Mouse (Mus musculus): Measurements from ENCODE around the gene Qtrt1. TPM values are rescaled to one million over a fixed set of nuclear protein-coding genes. Genes with fewer than 3 reads are reported as not detected.
A peak's percentile ranks its signal among the peaks of the same experiment; 100 is the strongest.

Gene Qtrt1
- polyA plus RNA-seq (2014; fragmentation: Nextera tagmentation; extraction: Ambion mirVana): 48.3 and 50.3 TPM in 2 replicates

DNA sequence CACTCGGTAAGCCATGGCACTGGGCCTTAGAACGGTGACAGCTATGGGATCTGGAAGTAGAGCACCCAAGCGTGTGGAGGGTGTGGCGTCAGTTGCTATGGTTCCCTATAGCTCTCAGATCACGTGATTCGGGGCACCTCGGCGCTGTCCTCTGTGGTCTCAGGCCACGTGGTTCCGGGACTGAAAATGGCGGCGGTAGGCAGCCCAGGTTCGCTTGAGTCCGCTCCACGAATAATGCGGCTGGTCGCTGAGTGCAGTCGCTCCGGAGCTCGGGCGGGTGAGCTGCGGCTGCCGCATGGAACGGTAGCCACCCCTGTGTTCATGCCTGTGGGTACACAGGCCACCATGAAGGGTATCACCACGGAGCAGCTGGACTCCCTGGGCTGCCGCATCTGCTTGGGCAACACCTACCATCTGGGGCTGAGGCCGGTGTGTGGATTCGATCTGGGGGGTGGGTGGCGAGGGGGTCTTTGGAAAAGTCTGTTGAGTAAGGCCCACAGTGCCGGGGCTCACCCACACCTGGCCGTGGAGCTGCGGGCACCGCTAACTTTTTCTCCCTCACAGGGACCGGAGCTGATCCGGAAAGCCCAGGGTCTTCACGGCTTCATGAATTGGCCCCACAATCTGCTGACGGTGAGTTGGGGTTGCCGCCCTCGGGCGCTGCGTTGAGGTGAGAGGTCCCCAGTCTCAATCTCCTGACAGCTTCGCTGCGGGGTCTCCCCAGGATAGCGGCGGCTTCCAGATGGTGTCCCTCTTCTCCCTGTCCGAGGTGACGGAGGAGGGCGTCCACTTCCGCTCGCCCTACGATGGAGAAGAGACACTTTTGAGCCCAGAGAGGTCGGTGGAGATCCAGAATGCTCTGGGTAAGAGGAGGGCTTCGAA is at the start of gene Qtrt1:
TSS of gene Qtrt1 (plus strand) at position 169 of the 882 bp plus-strand sequence.
- Histone ChIP-seq H3K4me2 (ENCODE audit: low read depth, severe bottlenecking) (peak within 1 kb of the TSS; percentile 83), H3K27ac (replicated peaks; ENCODE audit: low read depth, low read length) (no peak within 1 kb of the TSS), H3K4me1 (ENCODE audit: control insufficient read depth, insufficient read depth, low read length) (no peaks in the 10 kb centered on the region), H3K36me3 (ENCODE audit: control insufficient read depth, insufficient read depth, low read length) (peaks cover 2% of the 10 kb centered on the region; the same call in 1 of the 2 replicates), H3K27me3 (ENCODE audit: control insufficient read depth, insufficient read depth, low read length) (no peaks in the 10 kb centered on the region), H3K9ac (ENCODE audit: low read length) (peak within 1 kb of the TSS; percentile 76), H3K4me3 (ENCODE audit: low read depth, low read length) (peak within 1 kb of the TSS; percentile 65), H3K9me3 (ENCODE audit: control insufficient read depth, low read length) (no peaks in the 10 kb centered on the region)
- DNase-seq (ENCODE audit: low spot score) (peak; percentile 87), ATAC-seq (ENCODE audit: insufficient number of reproducible peaks, low FRiP score, low TSS enrichment, low read depth) (peak; percentile 92)
- WGBS: 2% methylated on average over 53 of the region's 53 CpGs

- Histone ChIP-seq H3K27ac (replicated peaks; ENCODE audit: low read depth, low read length) (peak overlapping the region; percentile 58; the same call in 1 of the 2 replicates), H3K4me2 (ENCODE audit: low read depth, severe bottlenecking) (peak overlapping the region; percentile 47), H3K9me3 (ENCODE audit: control insufficient read depth, low read length) (no peaks in the 10 kb centered on the region), H3K9ac (ENCODE audit: low read length) (peak overlapping the region; percentile 51; the same call in 1 of the 2 replicates), H3K4me1 (ENCODE audit: control insufficient read depth, insufficient read depth, low read length) (peaks cover 6% of the 10 kb centered on the region; the same call in 1 of the 2 replicates), H3K36me3 (ENCODE audit: control insufficient read depth, insufficient read depth, low read length) (no peaks in the 10 kb centered on the region), H3K27me3 (ENCODE audit: control insufficient read depth, insufficient read depth, low read length) (0 out of 2 replicates have a peak, but pooled peaks cover 3% of the 10 kb centered on the region), H3K4me3 (ENCODE audit: low read depth, low read length) (peak overlapping the region; percentile 24; the same call in 1 of the 2 replicates)
- DNase-seq (ENCODE audit: low spot score) (peak; percentile 73), ATAC-seq (ENCODE audit: insufficient number of reproducible peaks, low FRiP score, low TSS enrichment, low read depth) (no peak)
- WGBS: 38% methylated on average over 14 of the region's 14 CpGs
Measured at GRCm38 (mm10) chr9:21366541-21367220, 45.0 kb upstream of the Qtrt1 start.

DNA sequence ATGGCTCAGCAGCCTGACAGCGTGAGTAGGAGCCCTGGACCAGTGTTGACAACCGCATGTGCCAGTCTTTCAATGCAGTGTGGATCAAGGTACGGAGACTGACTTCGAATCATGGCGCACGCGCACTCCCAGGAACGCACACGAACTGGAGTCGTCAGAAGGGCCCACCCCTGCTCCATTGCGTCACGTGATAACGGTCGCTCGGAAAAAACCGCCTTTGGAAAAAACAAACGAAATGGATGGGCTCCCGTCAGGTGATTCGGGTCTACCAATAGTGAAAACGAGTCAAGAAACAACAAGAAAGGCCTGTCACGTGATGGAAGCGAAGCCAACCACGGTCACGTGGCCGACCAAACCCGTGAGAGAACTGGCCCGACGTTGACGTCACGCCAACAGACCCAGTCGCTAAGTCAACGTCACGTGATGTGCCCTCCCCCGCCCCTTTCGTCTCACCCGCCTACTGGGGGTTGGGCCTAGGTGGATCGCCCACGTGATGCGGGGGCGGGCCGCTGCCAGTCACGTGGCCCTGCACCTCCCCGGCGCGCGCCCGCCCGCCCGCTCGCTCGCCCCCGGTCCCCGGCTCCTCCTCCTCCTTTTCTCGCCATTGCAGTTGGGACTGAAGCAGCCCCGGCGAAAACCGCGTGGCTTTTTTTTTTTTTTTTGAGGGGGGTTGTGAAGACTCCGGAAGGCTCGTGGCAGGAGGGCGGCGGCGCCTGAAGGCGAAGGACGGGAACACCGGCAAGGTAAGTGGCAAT is 44.1 kb upstream of the Qtrt1 start, which contains the start of gene Ilf3:
TSS of gene Ilf3 (plus strand) at position 515 of the 755 bp plus-strand sequence.
- Histone ChIP-seq H3K27ac (replicated peaks; ENCODE audit: low read depth, low read length) (peak within 1 kb of the TSS; percentile 84), H3K4me2 (ENCODE audit: low read depth, severe bottlenecking) (peak within 1 kb of the TSS; percentile 76), H3K27me3 (ENCODE audit: control insufficient read depth, insufficient read depth, low read length) (0 out of 2 replicates have a peak, but pooled peaks cover 3% of the 10 kb centered on the region), H3K9ac (ENCODE audit: low read length) (peak within 1 kb of the TSS; percentile 76), H3K4me1 (ENCODE audit: control insufficient read depth, insufficient read depth, low read length) (peaks cover 6% of the 10 kb centered on the region; the same call in 1 of the 2 replicates), H3K36me3 (ENCODE audit: control insufficient read depth, insufficient read depth, low read length) (peaks cover 3% of the 10 kb centered on the region; the same call in 1 of the 2 replicates), H3K9me3 (ENCODE audit: control insufficient read depth, low read length) (no peaks in the 10 kb centered on the region), H3K4me3 (ENCODE audit: low read depth, low read length) (peak within 1 kb of the TSS; percentile 63)
- ATAC-seq (ENCODE audit: insufficient number of reproducible peaks, low FRiP score, low TSS enrichment, low read depth) (peak; percentile 94), DNase-seq (ENCODE audit: low spot score) (peak; percentile 100)
- under 1% methylated on average over 53 of the region's 66 CpGs for WGBS

DNA sequence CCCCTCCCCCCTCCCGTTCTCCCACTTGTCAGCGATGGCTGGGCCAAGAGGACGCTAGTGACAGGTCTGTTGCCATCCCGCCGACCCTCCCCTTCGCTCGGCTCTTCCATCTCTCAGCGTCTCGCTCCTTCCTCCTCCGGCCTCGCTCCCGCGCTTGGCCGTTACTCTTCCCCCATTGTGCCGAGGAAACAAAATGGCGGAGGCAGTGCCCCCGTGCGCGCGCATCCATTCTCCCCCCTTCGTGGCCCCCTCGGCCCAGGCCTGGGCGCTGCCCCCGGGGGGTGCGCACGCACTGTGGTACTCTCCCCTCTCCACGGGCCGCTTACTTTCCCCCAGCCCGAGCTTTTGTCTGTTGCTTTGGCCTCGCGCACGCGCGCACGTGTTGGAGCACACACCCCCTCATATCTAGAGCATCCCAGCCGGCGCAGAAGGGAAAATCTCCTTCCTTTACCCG is 43.5 kb upstream of the Qtrt1 start:
- H3K4me3 ChIP-seq (ENCODE audit: low read depth, low read length): peak overlapping the region; percentile 63
- H3K36me3 ChIP-seq (ENCODE audit: control insufficient read depth, insufficient read depth, low read length): peaks cover 7% of the 10 kb centered on the region
- H3K9ac ChIP-seq (ENCODE audit: low read length): peak overlapping the region; percentile 76
- peak overlapping the region; percentile 76 for H3K4me2 ChIP-seq (ENCODE audit: low read depth, severe bottlenecking)
- H3K27me3 ChIP-seq (ENCODE audit: control insufficient read depth, insufficient read depth, low read length): no peaks in the 10 kb centered on the region
- peak; percentile 46 for ATAC-seq (ENCODE audit: insufficient number of reproducible peaks, low FRiP score, low TSS enrichment, low read depth)
- H3K27ac ChIP-seq (replicated peaks; ENCODE audit: low read depth, low read length): peak overlapping the region; percentile 84
- no peaks in the 10 kb centered on the region for H3K9me3 ChIP-seq (ENCODE audit: control insufficient read depth, low read length)
- H3K4me1 ChIP-seq (ENCODE audit: control insufficient read depth, insufficient read depth, low read length): peaks cover 6% of the 10 kb centered on the region; the same call in 1 of the 2 replicates
- DNase-seq (ENCODE audit: low spot score): peak; percentile 87
- under 1% methylated on average over 37 of the region's 38 CpGs for whole genome bisulfite sequencing

DNA sequence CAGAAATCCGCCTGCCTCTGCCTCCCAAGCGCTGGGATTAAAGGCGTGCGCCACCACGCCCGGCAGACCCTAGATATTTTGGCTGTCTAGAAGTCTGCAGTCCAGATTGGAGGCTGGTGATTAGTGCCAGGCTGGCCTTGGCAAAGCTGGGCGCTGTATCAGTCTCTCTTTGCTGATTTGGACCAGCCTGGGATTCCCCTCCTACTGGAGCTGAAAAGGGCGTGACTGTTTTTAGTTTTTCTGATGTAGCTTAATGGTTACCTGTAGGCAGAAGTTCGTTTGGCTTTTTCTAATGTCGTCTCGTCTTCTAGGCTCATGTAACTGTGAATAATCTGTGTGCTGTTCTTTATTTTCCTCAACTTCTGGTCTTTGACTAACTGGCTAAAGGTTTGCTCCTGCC is 42.6 kb upstream of the Qtrt1 start:
- no peak for DNase-seq (ENCODE audit: low spot score)
- Histone ChIP-seq H3K4me1 (ENCODE audit: control insufficient read depth, insufficient read depth, low read length) (peaks cover 6% of the 10 kb centered on the region; the same call in 1 of the 2 replicates), H3K9me3 (ENCODE audit: control insufficient read depth, low read length) (no peaks in the 10 kb centered on the region), H3K36me3 (ENCODE audit: control insufficient read depth, insufficient read depth, low read length) (peaks cover 9% of the 10 kb centered on the region), H3K9ac (ENCODE audit: low read length) (peak overlapping the region; percentile 76; the same call in 1 of the 2 replicates), H3K4me3 (ENCODE audit: low read depth, low read length) (peak overlapping the region; percentile 63), H3K27me3 (ENCODE audit: control insufficient read depth, insufficient read depth, low read length) (no peaks in the 10 kb centered on the region), H3K27ac (replicated peaks; ENCODE audit: low read depth, low read length) (no peak overlapping the region), H3K4me2 (ENCODE audit: low read depth, severe bottlenecking) (peak overlapping the region; percentile 76)
- 59% methylated on average over 11 of the region's 11 CpGs for WGBS
- no peak for ATAC-seq (ENCODE audit: insufficient number of reproducible peaks, low FRiP score, low TSS enrichment, low read depth)

GRCm38 (mm10) chr9:21370876-21371275 is 40.8 kb upstream of the Qtrt1 start:
- Histone ChIP-seq H3K4me3 (ENCODE audit: low read depth, low read length) (no peak overlapping the region), H3K27ac (replicated peaks; ENCODE audit: low read depth, low read length) (no peak overlapping the region), H3K9ac (ENCODE audit: low read length) (no peak overlapping the region), H3K4me1 (ENCODE audit: control insufficient read depth, insufficient read depth, low read length) (peaks cover 6% of the 10 kb centered on the region; the same call in 1 of the 2 replicates), H3K9me3 (ENCODE audit: control insufficient read depth, low read length) (no peaks in the 10 kb centered on the region), H3K36me3 (ENCODE audit: control insufficient read depth, insufficient read depth, low read length) (peaks cover 13% of the 10 kb centered on the region), H3K27me3 (ENCODE audit: control insufficient read depth, insufficient read depth, low read length) (no peaks in the 10 kb centered on the region), H3K4me2 (ENCODE audit: low read depth, severe bottlenecking) (no peak overlapping the region)
- DNase-seq (ENCODE audit: low spot score): no peak
- ATAC-seq (ENCODE audit: insufficient number of reproducible peaks, low FRiP score, low TSS enrichment, low read depth): no peak
- 90% methylated on average over 2 of the region's 2 CpGs for WGBS

- peaks cover 13% of the 10 kb centered on the region for H3K36me3 ChIP-seq (ENCODE audit: control insufficient read depth, insufficient read depth, low read length)
- H3K9me3 ChIP-seq (ENCODE audit: control insufficient read depth, low read length): no peaks in the 10 kb centered on the region
- no peak overlapping the region for H3K27ac ChIP-seq (replicated peaks; ENCODE audit: low read depth, low read length)
- 96% methylated on average over 1 of the region's 1 CpGs for WGBS
- no peaks in the 10 kb centered on the region for H3K27me3 ChIP-seq (ENCODE audit: control insufficient read depth, insufficient read depth, low read length)
- H3K4me3 ChIP-seq (ENCODE audit: low read depth, low read length): no peak overlapping the region
- no peak overlapping the region for H3K9ac ChIP-seq (ENCODE audit: low read length)
- ATAC-seq (ENCODE audit: insufficient number of reproducible peaks, low FRiP score, low TSS enrichment, low read depth) (no peak), DNase-seq (ENCODE audit: low spot score) (no peak)
- no peak overlapping the region for H3K4me2 ChIP-seq (ENCODE audit: low read depth, severe bottlenecking)
- H3K4me1 ChIP-seq (ENCODE audit: control insufficient read depth, insufficient read depth, low read length): peaks cover 6% of the 10 kb centered on the region; the same call in 1 of the 2 replicates
Measured at GRCm38 (mm10) chr9:21372508-21372907, 39.1 kb upstream of the Qtrt1 start.

All from limb, embryonic 11.5 days (tissue).